Mouse (Mus musculus): Measurements from ENCODE around the gene Pfdn6. TPM values are rescaled to one million over a fixed set of nuclear protein-coding genes. Genes with fewer than 3 reads are reported as not detected.

Pfdn6 gene
- polyA plus RNA-seq, 2 experiments from 2014 or later, result 121 to 141 TPM

- no peak for ATAC-seq
These were observed 8.2 kb downstream of the Pfdn6 start for GRCm38 (mm10) chr17:33931947-33932346.

GRCm38 (mm10) chr17:33931159-33931866, 8.8 kb downstream of the Pfdn6 start:
- ATAC-seq, result peak; percentile 38

- peak; percentile 26 for ATAC-seq
These were observed 9.6 kb downstream of the Pfdn6 start for GRCm38 (mm10) chr17:33930280-33931158.

GRCm38 (mm10) chr17:33929371-33930279, 10.5 kb downstream of the Pfdn6 start, which contains the start of gene Rgl2:
TSS of gene Rgl2 (plus strand) at chr17:33929543.
- ATAC-seq, result peak; percentile 64

GRCm38 (mm10) chr17:33928251-33928947, 11.7 kb downstream of the Pfdn6 start:
- no peak for ATAC-seq

GRCm38 (mm10) chr17:33926207-33926932, 13.8 kb downstream of the Pfdn6 start:
- ATAC-seq, result no peak

GRCm38 (mm10) chr17:33925406-33926116, 14.6 kb downstream of the Pfdn6 start:
- no peak for ATAC-seq

- no peak for ATAC-seq
These were observed 15.4 kb downstream of the Pfdn6 start for GRCm38 (mm10) chr17:33924577-33925283.

GRCm38 (mm10) chr17:33921361-33921760, 18.8 kb downstream of the Pfdn6 start:
- ATAC-seq, result no peak

GRCm38 (mm10) chr17:33920282-33921097, 19.7 kb downstream of the Pfdn6 start:
- peak; percentile 37 for ATAC-seq

GRCm38 (mm10) chr17:33919351-33920281, 20.5 kb downstream of the Pfdn6 start:
- peak; percentile 73 for ATAC-seq

- peak; percentile 15 for ATAC-seq
These were observed 21.6 kb downstream of the Pfdn6 start for GRCm38 (mm10) chr17:33918293-33919203.

GRCm38 (mm10) chr17:33917656-33918292, 22.4 kb downstream of the Pfdn6 start:
- ATAC-seq, result no peak

- ATAC-seq, result no peak
These were observed 23.1 kb downstream of the Pfdn6 start for GRCm38 (mm10) chr17:33916847-33917655.

- no peak for ATAC-seq
These were observed 23.8 kb downstream of the Pfdn6 start for GRCm38 (mm10) chr17:33916294-33916693.

Data from CD4-positive, CD25-positive, alpha-beta regulatory T cell, adult 4 months (primary cell).